Mouse (Mus musculus) heart, embryonic 14.5 days (tissue): Measurements from ENCODE around the gene Ciz1. TPM values are rescaled to one million over a fixed set of nuclear protein-coding genes. Genes with fewer than 3 reads are reported as not detected.

ENCODE experiments used
- microRNA-seq: library from miRNA; unstranded; fragments of <30 nt; microRNA quantifications from one replicate; pipeline ENCODE4, GENCODE M21; 2016
- polyA plus RNA-seq: library from polyadenylated mRNA; unstranded; fragments of >200 nt; fragmentation: Nextera tagmentation; extraction: Ambion mirVana; gene quantifications from 2 replicates; pipeline ENCODE4 v1.2.1, GENCODE M21; 2014

Gene Ciz1
- polyA plus RNA-seq, 1 experiment from 2014 or later: 28.8 TPM

Small RNA genes within 50 kb of the gene (microRNA-seq; reads per million reads assigned to microRNA genes)
- 0.84 reads per million for gene Gm23363
- gene Mir199b: 252 reads per million, percentile 63 among the genes with 10 or more reads in this experiment

Other genes starting within 250 kb of the Ciz1 start
- gene Prrc2b, start 201.2 kb upstream of the Ciz1 start, polyA plus RNA-seq: 35.8 and 41.8 TPM in 2 replicates
- 15.9 and 17.3 TPM in 2 replicates for gene Pomt1, start 115.7 kb upstream of the Ciz1 start, polyA plus RNA-seq
- 37.0 and 43.4 TPM in 2 replicates for gene Uck1, start 92.2 kb upstream of the Ciz1 start, polyA plus RNA-seq
- 19.3 and 22.6 TPM in 2 replicates for gene Golga2, start 64.9 kb upstream of the Ciz1 start, polyA plus RNA-seq
- gene Swi5, start 64.3 kb upstream of the Ciz1 start, polyA plus RNA-seq: 129 and 131 TPM in 2 replicates
- gene Dnm1, start 1.0 kb downstream of the Ciz1 start, polyA plus RNA-seq: 4.7 and 5.6 TPM in 2 replicates
- 56.6 and 64.5 TPM in 2 replicates for gene 1110008P14Rik, start 29.6 kb downstream of the Ciz1 start, polyA plus RNA-seq
- gene Lcn2, start 35.9 kb downstream of the Ciz1 start, polyA plus RNA-seq: 0.35 and 1.8 TPM in 2 replicates
- 43.7 and 48.2 TPM in 2 replicates for gene Ptges2, start 43.6 kb downstream of the Ciz1 start, polyA plus RNA-seq
- gene Naif1, start 98.1 kb downstream of the Ciz1 start, polyA plus RNA-seq: 4.5 and 4.7 TPM in 2 replicates
- 6.6 and 8.0 TPM in 2 replicates for gene Slc25a25, start 99.1 kb downstream of the Ciz1 start, polyA plus RNA-seq
- gene Fam102a, start 183.0 kb downstream of the Ciz1 start, polyA plus RNA-seq: 5.8 and 6.3 TPM in 2 replicates
- 72.9 and 85.0 TPM in 2 replicates for gene Dpm2, start 218.5 kb downstream of the Ciz1 start, polyA plus RNA-seq
- gene Pip5kl1, start 222.5 kb downstream of the Ciz1 start, polyA plus RNA-seq: 0.19 TPM in 1 of 2 replicates, not detected in the other
- 0.13 TPM in 1 of 2 replicates, not detected in the other for gene 9430097D07Rik, start 223.4 kb downstream of the Ciz1 start, polyA plus RNA-seq
- 33.4 and 35.7 TPM in 2 replicates for gene St6galnac4, start 234.8 kb downstream of the Ciz1 start, polyA plus RNA-seq
- 11.0 and 12.2 TPM in 2 replicates for gene St6galnac6, start 247.4 kb downstream of the Ciz1 start, polyA plus RNA-seq